Mouse (Mus musculus) naive thymus-derived CD4-positive, alpha-beta T cell, adult 2 months (primary cell): Measurements from ENCODE around the gene Tgif2lx2.
"Not testable (repeated sequence)": the region's sequence is repeated elsewhere in the genome, so short reads cannot be mapped to it uniquely, and the experiment has no call there.

Experiments
- DNase-seq: peaks from one replicate; pipeline ENCODE4 v3.0.0-alpha.2; 2011; ENCODE audit warnings: low read depth

Gene Tgif2lx2

DNA sequence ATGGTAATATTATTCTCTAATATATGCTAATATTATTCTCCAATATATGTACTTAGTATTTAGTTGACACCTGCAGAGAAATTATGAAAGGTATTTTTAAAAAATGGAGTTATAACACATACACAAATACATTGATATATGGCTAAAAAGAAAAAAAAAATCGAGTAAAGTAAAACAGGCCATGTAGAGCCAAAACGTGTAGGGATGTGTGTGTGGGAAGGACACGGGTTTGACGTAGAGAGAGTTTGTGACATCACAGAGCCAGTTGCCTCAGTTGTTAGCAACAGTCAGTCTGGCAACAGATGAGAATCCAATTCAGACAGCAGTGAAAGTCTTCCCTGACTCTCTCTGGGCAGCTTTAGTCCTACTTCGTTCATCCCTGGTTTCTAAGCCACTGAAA lies at the start of gene Tgif2lx2:
Tgif2lx2 (plus strand) TSS at position 301 of the 400 bp plus-strand sequence.
- DNase-seq: not testable (repeated sequence)
